Mouse (Mus musculus) retina, adult 2 months (tissue): Measurements from ENCODE around the gene Bcas3.

Experiments
- DNase-seq: peaks from one replicate; pipeline ENCODE4 v3.0.0-alpha.2; 2012; ENCODE audit warnings: low read depth, low spot score

Gene Bcas3

GRCm38 (mm10) chr11:85829520-85830440 is 476.8 kb downstream of the Bcas3 start:
- DNase-seq: no peak

GRCm38 (mm10) chr11:85830901-85831341 is 478.0 kb downstream of the Bcas3 start:
- no peak for DNase-seq

- DNase-seq: no peak
These were observed 478.8 kb downstream of the Bcas3 start for GRCm38 (mm10) chr11:85831656-85832230.

- no peak for DNase-seq
These were observed 479.4 kb downstream of the Bcas3 start, which contains the start of gene Tbx2 for GRCm38 (mm10) chr11:85832231-85832924. Gene Tbx2 (plus strand): TSS chr11:85832551.

GRCm38 (mm10) chr11:85833081-85833521 is 480.1 kb downstream of the Bcas3 start:
- no peak for DNase-seq

- no peak for DNase-seq
These were observed 480.9 kb downstream of the Bcas3 start for GRCm38 (mm10) chr11:85833761-85834385.

GRCm38 (mm10) chr11:85834386-85834931 is 481.5 kb downstream of the Bcas3 start:
- no peak for DNase-seq

GRCm38 (mm10) chr11:85835001-85835752 is 482.2 kb downstream of the Bcas3 start:
- no peak for DNase-seq

GRCm38 (mm10) chr11:85835753-85836522 is 483.0 kb downstream of the Bcas3 start:
- no peak for DNase-seq

GRCm38 (mm10) chr11:85836523-85837290 is 483.7 kb downstream of the Bcas3 start:
- DNase-seq: no peak

- no peak for DNase-seq
These were observed 484.3 kb downstream of the Bcas3 start for GRCm38 (mm10) chr11:85837291-85837647.

- no peak for DNase-seq
These were observed 484.9 kb downstream of the Bcas3 start for GRCm38 (mm10) chr11:85837648-85838423.

GRCm38 (mm10) chr11:85838424-85839257 is 485.7 kb downstream of the Bcas3 start:
- DNase-seq: no peak

GRCm38 (mm10) chr11:85839258-85840030 is 486.5 kb downstream of the Bcas3 start:
- DNase-seq: no peak

GRCm38 (mm10) chr11:85840031-85840802 is 487.2 kb downstream of the Bcas3 start:
- no peak for DNase-seq

GRCm38 (mm10) chr11:85840803-85841145 is 487.8 kb downstream of the Bcas3 start:
- DNase-seq: no peak
